Mouse (Mus musculus): ENCODE results near the gene Abcb11.
"Not testable (repeated sequence)": the region's sequence is repeated elsewhere in the genome, so short reads cannot be mapped to it uniquely, and the experiment has no call there.

Gene Abcb11

GRCm38 (mm10) chr2:69342496-69343221 is at the start of gene Abcb11:
Gene Abcb11 (minus strand): TSS chr2:69342616.
- no peak for DNase-seq

- peak; percentile 37 to 44 for DNase-seq
These were observed 43.9 kb upstream of the Abcb11 start for GRCm38 (mm10) chr2:69386118-69386871.

- no peak for DNase-seq
These were observed 40.4 kb upstream of the Abcb11 start for GRCm38 (mm10) chr2:69382838-69383237.

- DNase-seq = no peak
These were observed 39.3 kb upstream of the Abcb11 start for GRCm38 (mm10) chr2:69381740-69382139.

GRCm38 (mm10) chr2:69380281-69380680 is 37.9 kb upstream of the Abcb11 start, which contains the start of gene Dhrs9:
Gene Dhrs9 (plus strand): TSS chr2:69380445.
- DNase-seq = no peak

GRCm38 (mm10) chr2:69379801-69380200 is 37.4 kb upstream of the Abcb11 start:
- DNase-seq = no peak

- no peak for DNase-seq
These were observed 34.4 kb upstream of the Abcb11 start for GRCm38 (mm10) chr2:69376780-69377179.

- DNase-seq = peak; percentile 42 to 56
These were observed 22.9 kb upstream of the Abcb11 start for GRCm38 (mm10) chr2:69365275-69365674.

- no peak for DNase-seq
These were observed 22.4 kb upstream of the Abcb11 start for GRCm38 (mm10) chr2:69364831-69365230.

- DNase-seq = not testable (repeated sequence)
These were observed 13.0 kb upstream of the Abcb11 start for GRCm38 (mm10) chr2:69355402-69355801.

- DNase-seq = no peak
These were observed 910 bp downstream of the Abcb11 start for GRCm38 (mm10) chr2:69341506-69341905.

GRCm38 (mm10) chr2:69331523-69331922 is 10.9 kb downstream of the Abcb11 start:
- not testable (repeated sequence) for DNase-seq

- no peak for DNase-seq
These were observed 13.8 kb downstream of the Abcb11 start for GRCm38 (mm10) chr2:69328509-69329163.

- DNase-seq = no peak
These were observed 17.3 kb downstream of the Abcb11 start for GRCm38 (mm10) chr2:69324881-69325660.

GRCm38 (mm10) chr2:69323018-69323417 is 19.4 kb downstream of the Abcb11 start:
- no peak for DNase-seq

GRCm38 (mm10) chr2:69321457-69321856 is 21.0 kb downstream of the Abcb11 start:
- DNase-seq = no peak

- no peak for DNase-seq
These were observed 31.1 kb downstream of the Abcb11 start for GRCm38 (mm10) chr2:69311337-69311736.

- DNase-seq = no peak
These were observed 34.3 kb downstream of the Abcb11 start for GRCm38 (mm10) chr2:69308136-69308535.

GRCm38 (mm10) chr2:69300568-69300967 is 41.8 kb downstream of the Abcb11 start:
- DNase-seq = not testable (repeated sequence)

- no peak for DNase-seq
These were observed 47.9 kb downstream of the Abcb11 start for GRCm38 (mm10) chr2:69294508-69294907.

- peak; percentile 1 to 23 for DNase-seq
These were observed 53.4 kb downstream of the Abcb11 start for GRCm38 (mm10) chr2:69288989-69289388.

GRCm38 (mm10) chr2:69275875-69276274 is 66.5 kb downstream of the Abcb11 start:
- peak in 1 of 2 experiments; percentile 8 for DNase-seq

Data from kidney, adult 8-10 months (tissue).